Mouse (Mus musculus) kidney, adult 18-20 months (tissue): ENCODE measurements around the gene Tmem97.
"Not testable (repeated sequence)": the region's sequence is repeated elsewhere in the genome, so short reads cannot be mapped to it uniquely, and the experiment has no call there.

Experiments used
- DNase-seq: peaks from one replicate; pipeline ENCODE4 v3.0.0; 2021

The Tmem97 gene

GRCm38 (mm10) chr11:78550168-78551058 lies at the start of gene Tmem97:
Gene Tmem97, minus strand, starts transcription at chr11:78550777.
- DNase-seq: peak; percentile 94

GRCm38 (mm10) chr11:78600051-78600450 lies 49.5 kb upstream of the Tmem97 start:
- DNase-seq: no peak

- no peak for DNase-seq
Observed at GRCm38 (mm10) chr11:78598763-78599415, 48.3 kb upstream of the Tmem97 start.

- no peak for DNase-seq
Observed at GRCm38 (mm10) chr11:78596750-78597149, 46.2 kb upstream of the Tmem97 start.

- no peak for DNase-seq
Observed at GRCm38 (mm10) chr11:78595773-78596172, 45.2 kb upstream of the Tmem97 start.

DNA sequence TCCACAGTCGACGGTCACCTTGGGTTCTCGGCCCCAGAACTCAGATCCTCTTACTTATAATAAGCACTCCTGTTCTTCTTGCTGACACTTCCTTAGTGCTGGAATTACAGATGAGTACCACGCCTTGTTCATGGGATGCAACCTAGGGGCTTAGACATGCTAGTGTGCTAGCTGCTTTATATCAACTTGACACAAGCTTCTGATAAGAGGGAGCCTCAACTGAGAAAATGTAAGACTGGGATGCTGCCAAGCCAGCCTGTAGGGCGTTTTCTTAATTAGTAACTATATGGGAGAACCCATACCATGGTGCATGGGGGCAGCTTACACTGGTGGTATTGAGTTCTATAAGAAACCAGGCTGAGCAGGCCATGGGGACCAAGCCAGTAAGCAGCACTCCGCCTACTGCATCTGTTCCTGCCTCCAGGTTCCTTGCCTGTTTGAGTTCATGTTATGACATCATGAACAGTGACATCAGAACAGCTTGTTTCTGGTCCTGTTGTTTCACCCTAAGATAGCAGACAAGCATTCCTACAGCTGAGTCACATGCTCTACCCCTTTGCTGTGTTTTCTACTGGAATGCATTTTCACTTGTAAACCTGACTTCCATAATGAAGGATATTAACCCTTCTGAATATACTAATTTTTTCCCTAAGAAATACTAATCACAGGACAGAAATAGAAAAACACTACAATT lies 43.8 kb upstream of the Tmem97 start:
- DNase-seq: no peak

GRCm38 (mm10) chr11:78587677-78588076 lies 37.1 kb upstream of the Tmem97 start:
- not testable (repeated sequence) for DNase-seq

GRCm38 (mm10) chr11:78586099-78586498 lies 35.5 kb upstream of the Tmem97 start:
- DNase-seq: no peak

GRCm38 (mm10) chr11:78582848-78583247 lies 32.3 kb upstream of the Tmem97 start:
- no peak for DNase-seq

DNA sequence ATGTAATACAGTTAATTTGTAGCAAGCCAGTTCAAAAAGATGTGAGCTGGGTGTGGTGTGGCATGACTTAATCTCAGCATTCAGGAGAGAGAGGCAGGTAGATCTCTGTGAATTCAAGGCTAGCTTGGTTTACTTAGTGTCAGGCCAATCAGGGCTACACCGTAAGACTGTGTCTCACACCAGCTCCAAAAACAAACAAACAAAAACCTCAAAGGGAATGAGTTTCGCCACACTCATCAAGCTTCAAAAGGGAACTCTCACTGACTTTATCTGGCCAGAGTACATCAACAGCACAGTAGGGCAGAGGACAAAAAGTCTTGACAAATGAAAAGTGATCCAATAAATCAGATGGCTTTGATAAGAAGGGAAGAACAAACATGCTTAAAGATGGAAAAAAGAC lies 24.4 kb upstream of the Tmem97 start:
- no peak for DNase-seq

- DNase-seq: no peak
Observed at GRCm38 (mm10) chr11:78574536-78574935, 24.0 kb upstream of the Tmem97 start.

DNA sequence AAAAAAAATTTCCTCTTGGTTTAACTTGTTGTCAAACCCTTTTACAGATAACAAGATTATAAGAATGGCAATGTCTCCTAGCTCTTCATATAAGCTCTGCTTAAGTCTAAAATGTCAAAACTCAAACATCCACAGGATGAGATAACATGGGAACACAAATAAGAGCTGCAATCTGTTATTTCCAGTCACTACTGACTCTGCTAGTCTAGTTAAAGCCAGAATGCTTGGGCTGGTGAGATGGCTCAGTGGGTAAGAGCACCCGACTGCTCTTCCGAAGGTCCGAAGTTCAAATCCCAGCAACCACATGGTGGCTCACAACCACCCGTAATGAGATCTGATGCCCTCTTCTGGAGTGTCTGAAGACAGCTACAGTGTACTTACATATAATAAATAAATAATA lies 23.5 kb upstream of the Tmem97 start:
- DNase-seq: not testable (repeated sequence)

DNA sequence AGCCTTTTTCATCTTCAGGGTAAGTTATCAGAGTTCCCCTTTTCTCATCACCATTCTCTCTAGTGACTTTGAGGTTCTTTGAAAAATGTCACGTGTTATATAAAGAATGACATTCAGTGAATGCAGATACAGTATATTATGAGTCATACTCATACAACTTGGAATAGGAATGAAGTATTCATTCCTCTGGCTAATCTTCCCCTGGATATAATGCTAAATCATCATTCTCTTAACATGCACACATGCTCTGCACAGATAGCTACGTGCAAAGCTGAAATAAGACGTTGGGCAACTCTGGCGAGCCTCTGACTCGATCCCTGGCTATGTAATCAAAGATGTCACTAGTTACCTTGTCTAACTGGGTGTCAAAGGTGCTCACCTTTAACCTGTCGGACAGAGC lies 21.3 kb upstream of the Tmem97 start:
- no peak for DNase-seq

- DNase-seq: no peak
Observed at GRCm38 (mm10) chr11:78571441-78571840, 20.9 kb upstream of the Tmem97 start.

GRCm38 (mm10) chr11:78569806-78570205 lies 19.2 kb upstream of the Tmem97 start:
- DNase-seq: no peak

- no peak for DNase-seq
Observed at GRCm38 (mm10) chr11:78568827-78569226, 18.2 kb upstream of the Tmem97 start.

DNA sequence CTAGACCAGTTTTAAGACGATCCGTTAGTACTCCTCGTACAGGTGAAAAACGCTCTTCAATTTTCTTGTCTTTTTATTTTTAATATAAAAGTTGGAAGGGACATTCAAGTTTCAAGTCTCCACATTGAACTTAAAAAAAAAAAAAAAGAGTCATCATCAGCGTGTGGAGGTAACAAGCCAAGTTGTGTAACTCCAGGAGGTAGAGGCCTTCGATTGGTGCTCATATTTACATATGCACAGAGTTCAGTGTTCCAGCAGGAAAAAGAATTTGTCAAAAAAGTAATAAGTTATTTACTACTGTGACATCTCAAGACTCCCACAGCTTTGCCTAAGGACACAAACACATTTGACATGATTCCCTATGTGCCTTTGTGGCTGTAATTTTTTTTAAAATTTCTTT lies 17.0 kb upstream of the Tmem97 start:
- DNase-seq: no peak

DNA sequence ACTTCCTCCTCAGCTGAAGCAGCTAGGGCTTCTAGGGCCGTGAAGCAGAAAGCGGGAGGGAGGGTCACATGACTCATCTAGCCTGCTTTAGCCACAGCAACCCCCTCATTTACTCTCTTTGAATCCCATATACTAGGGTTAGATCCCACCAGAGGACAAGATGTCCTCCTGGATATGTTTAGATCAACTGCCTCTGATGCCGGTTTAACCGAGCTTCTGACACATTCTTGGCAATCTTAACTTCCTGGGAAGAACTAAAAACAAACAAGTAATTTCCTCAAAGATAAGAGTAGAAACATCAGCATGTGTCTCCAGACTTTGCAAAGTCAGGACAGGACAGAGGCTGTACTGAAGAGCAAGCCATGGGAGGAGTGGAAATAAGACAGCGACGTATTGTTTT lies 16.2 kb upstream of the Tmem97 start:
- peak; percentile 31 for DNase-seq

GRCm38 (mm10) chr11:78560447-78560846 lies 9.9 kb upstream of the Tmem97 start:
- peak; percentile 73 for DNase-seq

DNA sequence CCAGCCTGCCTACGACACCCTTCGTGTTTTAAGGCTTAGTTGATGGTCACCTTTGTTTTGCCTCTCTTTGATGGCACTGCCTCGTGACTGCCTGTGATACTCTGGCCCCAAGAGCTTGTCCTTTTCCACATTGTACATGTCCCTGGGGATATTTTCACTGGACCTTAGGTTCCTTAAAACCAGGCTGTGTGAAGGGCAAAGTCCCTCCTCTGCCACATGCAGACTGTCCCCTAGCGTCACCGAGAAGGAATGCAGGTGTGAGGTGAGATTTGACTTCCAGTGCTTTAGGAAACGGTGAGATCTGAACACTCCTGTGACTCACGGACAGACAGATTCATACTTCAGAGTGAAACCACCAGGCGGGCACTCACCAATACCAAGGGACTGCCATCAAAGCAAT lies 6.7 kb upstream of the Tmem97 start:
- DNase-seq: peak; percentile 61

DNA sequence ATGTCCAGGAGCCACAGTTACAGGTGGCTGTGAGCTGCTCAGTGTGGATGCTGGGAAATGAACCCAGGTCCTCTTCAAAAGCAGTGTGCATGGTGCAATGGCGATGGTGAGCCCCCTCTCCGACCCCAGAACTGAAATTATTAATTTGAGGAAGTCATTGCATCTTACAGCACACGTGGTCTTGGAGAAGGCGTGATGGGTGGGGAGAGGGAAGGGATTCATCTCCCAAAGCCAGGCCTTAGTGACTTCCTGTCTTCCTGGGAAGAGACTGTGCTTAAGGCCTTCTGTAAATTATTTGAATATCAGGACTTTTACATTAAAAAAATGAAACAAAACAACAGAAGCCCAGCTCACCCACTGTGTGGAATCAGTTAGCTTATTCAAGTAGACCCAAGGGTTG lies 5.5 kb upstream of the Tmem97 start:
- no peak for DNase-seq

DNA sequence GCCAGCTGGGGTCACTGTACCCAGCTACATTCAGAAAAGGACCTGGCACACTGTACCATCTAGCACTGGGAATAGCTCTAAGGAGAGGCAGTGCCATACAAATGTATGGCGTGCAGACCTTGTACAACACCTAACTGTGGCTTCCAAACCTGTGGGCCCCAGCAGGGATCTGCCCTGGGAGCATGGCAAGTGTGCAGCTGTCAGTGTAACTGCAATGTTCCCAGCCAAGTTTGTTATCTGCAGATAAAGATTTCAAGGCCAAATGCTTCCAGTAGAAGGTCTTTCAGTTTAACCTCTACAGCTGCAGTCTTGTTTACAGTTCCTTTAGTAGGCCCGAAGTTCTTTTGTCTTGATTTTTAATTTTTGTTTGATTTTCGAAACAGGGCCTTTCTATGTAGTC lies 5.0 kb upstream of the Tmem97 start:
- no peak for DNase-seq

DNA sequence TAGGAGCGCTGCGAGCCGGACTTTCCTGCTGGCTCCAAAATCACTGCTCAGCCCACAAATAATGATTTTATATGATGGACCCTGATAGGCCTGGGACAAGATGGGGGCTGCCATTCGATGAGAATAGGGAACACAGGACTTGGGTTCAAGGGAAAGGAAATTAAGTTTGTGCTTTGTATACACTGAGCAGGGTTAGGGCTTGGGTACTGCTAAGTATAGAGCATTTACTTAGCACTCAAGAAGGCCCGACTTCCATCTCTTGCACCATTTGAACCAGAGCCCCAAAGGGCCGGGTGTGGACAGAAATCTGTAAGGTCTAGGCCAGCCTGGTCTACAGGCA lies 452 bp upstream of the Tmem97 start:
- DNase-seq: no peak

GRCm38 (mm10) chr11:78549491-78549987 lies 1.0 kb downstream of the Tmem97 start:
- DNase-seq: no peak
